Mouse (Mus musculus) intestine, embryonic 14.5 days (tissue): ENCODE data around the gene Tnfsf10. TPM values are rescaled to one million over a fixed set of nuclear protein-coding genes. Genes with fewer than 3 reads are reported as not detected.
"Not testable (repeated sequence)": the region's sequence is repeated elsewhere in the genome, so short reads cannot be mapped to it uniquely, and the experiment has no call there.

Experiments used
- ATAC-seq: fragments of 200-750 bp; cut with Nextera tagmentation; replicated peaks from 2 replicates; pipeline ENCODE4 v1.8.0; 2017; ENCODE audit warnings: low read depth, moderate number of reproducible peaks, moderate TSS enrichment, moderate library complexity; ENCODE audit not compliant: low FRiP score, low TSS enrichment
- DNase-seq: peaks from one replicate; pipeline ENCODE4 v3.0.0-alpha.2; 2018; ENCODE audit warnings: low spot score
- H3K27ac ChIP-seq: fragments of 300-500 bp; sonication (generic); 2 replicates; pipeline ENCODE4 v1.5.1; 2014; ENCODE audit warnings: low read depth, mild to moderate bottlenecking, control low read depth
- H3K27me3 ChIP-seq: fragments of 300-500 bp; sonication (generic); replicated peaks from 2 replicates; pipeline ENCODE4 v1.6.1; 2014; ENCODE audit warnings: low read length, control low read depth; ENCODE audit not compliant: control insufficient read depth, insufficient read depth
- H3K36me3 ChIP-seq: fragments of 300-500 bp; sonication (generic); 2 replicates; pipeline ENCODE4 v1.6.1; 2014; ENCODE audit warnings: low read length, control low read depth; ENCODE audit not compliant: control insufficient read depth, insufficient read depth
- H3K4me1 ChIP-seq: fragments of 300-500 bp; sonication (generic); replicated peaks from 2 replicates; pipeline ENCODE4 v1.6.1; 2014; ENCODE audit warnings: low read length, control low read depth, mixed read lengths; ENCODE audit not compliant: control insufficient read depth, insufficient read depth
- H3K4me2 ChIP-seq: fragments of 300-500 bp; sonication (generic); 2 replicates; pipeline ENCODE4 v1.6.1; 2014; ENCODE audit warnings: low read length
- H3K4me3 ChIP-seq: fragments of 300-500 bp; sonication (generic); 2 replicates; pipeline ENCODE4 v1.5.1; 2014; ENCODE audit warnings: low read depth, low read length, control low read depth, mixed read lengths
- H3K9ac ChIP-seq: fragments of 300-500 bp; sonication (generic); 2 replicates; pipeline ENCODE4 v1.6.1; 2014; ENCODE audit warnings: mild to moderate bottlenecking, low read length
- H3K9me3 ChIP-seq: fragments of 300-500 bp; sonication (generic); 2 replicates; pipeline ENCODE4 v1.6.1; 2016; ENCODE audit warnings: low read length, control low read depth; ENCODE audit not compliant: control insufficient read depth
- WGBS: fragments of 180-500 bp; shearing (Covaris S2); extraction: QIAGEN DNeasy Blood & Tissue Kit; methylation state at CpG from one replicate; pipeline ENCODE4 v1.1.7; 2014; 5-methylcytosine and 5-hydroxymethylcytosine counted together
- polyA plus RNA-seq: library from polyadenylated mRNA; unstranded; fragments of >200 nt; fragmentation: Nextera tagmentation; extraction: Ambion mirVana; gene quantifications from 2 replicates; pipeline ENCODE4 v1.2.1, GENCODE M21; 2014

The Tnfsf10 gene
- polyA plus RNA-seq: 0.36 and 0.41 TPM in 2 replicates

GRCm38 (mm10) chr3:27316559-27317287 lies at the start of gene Tnfsf10:
TSS of gene Tnfsf10 (plus strand) at chr3:27317028.
- H3K4me2 ChIP-seq: peak within 1 kb of the TSS; percentile 30
- no peak for DNase-seq
- H3K36me3 ChIP-seq: no peaks in the 10 kb centered on the region
- no peak within 1 kb of the TSS for H3K27ac ChIP-seq
- H3K4me3 ChIP-seq: no peak within 1 kb of the TSS
- H3K9ac ChIP-seq: no peak within 1 kb of the TSS
- H3K4me1 ChIP-seq: 0 out of 2 replicates have a peak, but pooled peaks cover 4% of the 10 kb centered on the region
- 68% methylated on average over 9 of the region's 9 CpGs for WGBS
- no peaks in the 10 kb centered on the region for H3K9me3 ChIP-seq
- 0 out of 2 replicates have a peak, but pooled peaks have one; percentile 36 for ATAC-seq
- H3K27me3 ChIP-seq: no peaks in the 10 kb centered on the region

DNA sequence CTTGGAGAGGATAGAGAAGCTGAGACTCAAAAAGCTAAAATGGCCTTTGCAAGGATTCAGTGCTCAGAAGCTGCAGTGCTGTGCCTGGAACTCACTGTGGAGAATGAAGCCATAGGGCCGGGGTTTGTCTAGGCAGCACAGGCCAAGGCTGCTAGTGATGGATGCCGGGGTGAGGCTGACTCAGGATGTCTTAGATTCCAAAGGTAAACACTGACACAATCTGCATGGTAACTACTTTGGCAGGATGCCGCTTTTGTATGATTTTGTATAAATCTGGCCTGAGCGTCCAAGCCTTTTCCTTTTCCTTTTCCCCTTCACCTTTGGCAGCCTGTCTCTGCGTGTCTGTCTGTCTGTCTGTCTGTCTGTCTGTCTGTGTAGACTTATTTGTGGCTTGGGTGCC lies 49.5 kb upstream of the Tnfsf10 start:
- WGBS: 42% methylated on average over 5 of the region's 5 CpGs

DNA sequence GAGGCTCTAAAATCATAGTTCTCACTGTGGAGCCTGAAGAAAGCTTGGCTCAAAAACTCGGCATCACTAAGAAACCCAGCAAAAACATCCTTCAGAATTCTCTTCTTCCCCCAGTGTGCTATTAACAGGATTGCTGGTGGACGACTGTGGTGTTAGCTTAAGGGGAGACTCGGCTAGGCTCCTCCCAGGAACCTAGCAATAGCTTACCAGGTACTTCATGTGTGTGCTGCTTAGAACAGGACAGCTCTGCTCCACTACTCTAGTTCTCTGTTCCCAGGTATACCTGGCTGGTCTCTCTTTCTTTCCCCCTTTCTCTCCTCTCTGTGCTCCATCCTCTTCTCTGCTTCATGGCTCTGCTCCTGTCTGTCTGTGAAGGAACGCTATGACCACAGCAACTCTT lies 48.9 kb upstream of the Tnfsf10 start:
- Histone ChIP-seq H3K36me3 (no peaks in the 10 kb centered on the region), H3K4me3 (no peak overlapping the region), H3K4me2 (no peak overlapping the region), H3K9me3 (no peaks in the 10 kb centered on the region), H3K4me1 (no peaks in the 10 kb centered on the region; the same call in 1 of the 2 replicates), H3K27ac (no peak overlapping the region), H3K27me3 (no peaks in the 10 kb centered on the region), H3K9ac (no peak overlapping the region)
- DNase-seq: no peak
- WGBS: 64% methylated on average over 4 of the region's 4 CpGs
- ATAC-seq: no peak

More for the DNA sequence above, 49.5 kb upstream of the Tnfsf10 start:
- Histone ChIP-seq H3K36me3 (no peaks in the 10 kb centered on the region), H3K9ac (no peak overlapping the region), H3K27ac (no peak overlapping the region), H3K4me2 (no peak overlapping the region), H3K4me3 (no peak overlapping the region), H3K27me3 (no peaks in the 10 kb centered on the region), H3K9me3 (no peaks in the 10 kb centered on the region), H3K4me1 (no peaks in the 10 kb centered on the region; the same call in 1 of the 2 replicates)
- DNase-seq: no peak
- no peak for ATAC-seq

GRCm38 (mm10) chr3:27269151-27269550 lies 47.7 kb upstream of the Tnfsf10 start:
- DNase-seq (no peak), ATAC-seq (no peak)
- Histone ChIP-seq H3K4me2 (no peak overlapping the region), H3K4me1 (no peaks in the 10 kb centered on the region; the same call in 1 of the 2 replicates), H3K27ac (no peak overlapping the region), H3K27me3 (no peaks in the 10 kb centered on the region), H3K9ac (no peak overlapping the region), H3K4me3 (no peak overlapping the region), H3K36me3 (no peaks in the 10 kb centered on the region), H3K9me3 (no peaks in the 10 kb centered on the region)
- WGBS: 62% methylated on average over 4 of the region's 4 CpGs

DNA sequence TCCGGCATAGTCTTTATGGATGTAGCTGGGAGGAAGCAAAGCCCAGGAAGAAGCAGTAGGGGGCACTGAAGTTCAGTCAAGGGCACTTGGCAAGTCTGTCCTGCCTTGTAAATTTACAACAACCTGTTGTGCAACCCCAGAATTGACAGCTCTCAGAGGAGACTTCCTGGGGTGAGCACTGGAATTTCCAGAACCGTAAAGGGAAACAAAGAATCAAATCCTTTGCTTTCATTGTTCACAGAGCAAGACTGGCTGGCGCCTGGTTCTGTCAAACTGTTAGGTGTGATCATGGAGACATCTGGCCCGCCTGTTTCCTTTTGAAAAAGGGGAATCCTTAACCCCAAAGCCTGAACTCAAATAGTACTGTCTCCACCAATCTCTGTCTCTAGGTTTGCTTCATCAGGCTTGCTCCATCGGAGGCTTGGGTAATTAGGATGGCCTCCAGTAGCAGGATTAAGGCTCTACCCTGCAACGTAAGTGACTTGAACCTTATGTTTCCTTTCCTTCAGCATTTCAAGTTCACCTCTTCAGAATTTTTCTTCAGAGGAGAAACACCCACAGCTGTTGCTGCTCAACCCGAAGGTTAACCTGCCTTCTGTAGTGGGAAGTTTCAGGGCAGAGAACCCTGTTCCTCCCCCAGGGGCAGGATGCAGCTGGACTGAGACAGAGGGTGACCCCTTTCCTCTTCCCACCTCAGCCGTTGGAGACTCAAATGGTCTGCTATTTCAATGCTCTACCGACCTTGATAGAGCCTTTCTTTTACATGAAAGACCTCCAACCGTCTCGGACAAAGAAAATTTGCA lies 46.5 kb upstream of the Tnfsf10 start:
- Histone ChIP-seq H3K27me3 (no peaks in the 10 kb centered on the region), H3K4me2 (no peak overlapping the region), H3K9me3 (no peaks in the 10 kb centered on the region), H3K9ac (no peak overlapping the region), H3K36me3 (no peaks in the 10 kb centered on the region), H3K27ac (0 out of 2 replicates have a peak overlapping the region, but pooled peaks have one; percentile 16), H3K4me3 (no peak overlapping the region), H3K4me1 (no peaks in the 10 kb centered on the region; the same call in 1 of the 2 replicates)
- DNase-seq: no peak
- ATAC-seq: no peak
- 38% methylated on average over 11 of the region's 11 CpGs for whole genome bisulfite sequencing

DNA sequence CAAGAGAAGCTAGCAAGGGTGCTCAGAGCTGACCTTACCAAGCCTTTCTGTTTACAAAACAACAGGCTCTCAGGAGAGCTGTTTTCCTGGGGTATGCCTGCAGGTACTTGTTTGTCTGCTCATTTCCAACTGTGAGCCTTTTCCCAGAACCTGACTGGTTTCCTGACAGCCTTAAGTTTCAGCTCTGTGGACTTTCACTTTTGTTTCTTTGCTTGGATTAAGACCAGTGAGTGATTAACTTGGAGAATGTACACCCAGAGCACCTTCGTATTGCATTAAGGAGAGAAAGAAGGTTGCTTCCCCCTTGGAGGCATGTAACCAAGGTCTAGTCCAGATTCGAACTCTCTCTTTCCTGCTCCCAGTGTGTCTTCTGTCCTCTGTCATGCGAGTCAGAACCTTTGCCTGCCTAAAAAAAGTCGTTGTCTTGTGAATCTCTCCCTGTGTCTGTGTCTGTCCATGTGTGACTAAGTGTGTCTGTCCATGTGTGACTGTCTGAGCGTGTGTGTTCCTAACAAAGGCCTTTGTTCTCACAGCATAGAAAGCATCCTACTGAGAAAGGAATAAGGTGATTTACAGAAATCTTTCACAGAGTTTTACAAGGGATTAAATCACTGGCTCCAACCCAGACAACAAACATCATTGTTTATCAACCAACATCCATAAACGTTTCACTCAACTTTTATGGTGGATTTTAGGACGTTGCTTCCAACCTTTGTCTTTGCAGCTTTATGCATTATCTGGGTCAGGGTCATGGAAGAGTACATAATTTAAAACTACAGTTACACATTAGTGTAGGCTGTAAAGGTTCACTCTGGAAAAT lies 43.7 kb upstream of the Tnfsf10 start:
- no peak overlapping the region for H3K27ac ChIP-seq
- no peak overlapping the region for H3K4me3 ChIP-seq
- H3K4me2 ChIP-seq: no peak overlapping the region
- WGBS: 31% methylated on average over 7 of the region's 7 CpGs
- 0 out of 2 replicates have a peak overlapping the region, but pooled peaks have one; percentile 5 for H3K9ac ChIP-seq
- ATAC-seq (no peak), DNase-seq (no peak)
- H3K27me3 ChIP-seq: no peaks in the 10 kb centered on the region
- H3K4me1 ChIP-seq: no peaks in the 10 kb centered on the region; the same call in 1 of the 2 replicates
- no peaks in the 10 kb centered on the region for H3K9me3 ChIP-seq
- H3K36me3 ChIP-seq: no peaks in the 10 kb centered on the region

GRCm38 (mm10) chr3:27279286-27279925 lies 37.4 kb upstream of the Tnfsf10 start:
- not testable (repeated sequence) for H3K4me1 ChIP-seq, ATAC-seq, H3K27ac ChIP-seq

More at GRCm38 (mm10) chr3:27279286-27279925, 37.4 kb upstream of the Tnfsf10 start:
- not testable (repeated sequence) for H3K36me3 ChIP-seq, H3K9me3 ChIP-seq, DNase-seq, H3K9ac ChIP-seq, H3K4me3 ChIP-seq, H3K27me3 ChIP-seq, H3K4me2 ChIP-seq
- 97% methylated on average over 13 of the region's 14 CpGs for WGBS
